Mouse (Mus musculus): ENCODE data around the gene Myo1d.

Gene Myo1d

GRCm38 (mm10) chr11:80504519-80505385 lies 275.1 kb downstream of the Myo1d start:
- DNase-seq (ENCODE audit: low read depth, low spot score) = no peak

DNA sequence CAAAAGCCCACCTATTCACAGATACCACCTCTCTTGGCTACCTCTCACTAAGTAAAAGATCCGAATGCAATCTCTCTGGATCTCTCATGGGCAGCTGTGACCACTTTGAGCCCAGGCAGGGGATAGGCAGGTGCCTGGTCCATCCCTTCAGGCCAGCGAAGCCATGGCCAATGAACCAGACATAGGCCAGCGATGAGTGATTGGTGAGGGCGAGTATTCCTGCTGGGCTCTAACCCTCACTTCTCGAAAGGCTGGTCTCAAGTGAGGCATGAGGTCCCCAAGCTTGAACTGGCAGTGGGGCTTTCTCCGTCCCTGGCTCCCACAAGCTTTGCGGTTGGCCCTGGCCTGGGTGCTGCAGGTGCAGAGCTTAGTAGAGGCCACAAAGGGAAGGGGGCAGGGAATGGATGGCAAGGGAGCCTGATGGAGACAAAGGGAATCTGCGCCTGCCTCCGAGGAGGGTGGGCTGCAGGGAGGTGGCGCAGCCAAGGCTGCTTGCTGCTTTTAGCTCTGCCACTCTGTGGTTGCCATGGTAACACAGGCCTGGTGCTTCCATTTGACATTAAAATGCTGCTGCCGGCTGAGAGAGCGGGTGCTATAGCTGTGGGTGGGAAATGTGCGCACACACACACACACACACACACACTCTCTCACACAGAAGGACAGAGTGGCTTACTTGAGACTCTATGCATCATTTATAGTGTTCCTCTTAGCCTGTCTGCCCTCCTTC lies 275.9 kb downstream of the Myo1d start:
- DNase-seq (ENCODE audit: low read depth, low spot score) = peak; percentile 70

GRCm38 (mm10) chr11:80503281-80503680 lies 276.5 kb downstream of the Myo1d start:
- no peak for DNase-seq (ENCODE audit: low read depth, low spot score)

DNA sequence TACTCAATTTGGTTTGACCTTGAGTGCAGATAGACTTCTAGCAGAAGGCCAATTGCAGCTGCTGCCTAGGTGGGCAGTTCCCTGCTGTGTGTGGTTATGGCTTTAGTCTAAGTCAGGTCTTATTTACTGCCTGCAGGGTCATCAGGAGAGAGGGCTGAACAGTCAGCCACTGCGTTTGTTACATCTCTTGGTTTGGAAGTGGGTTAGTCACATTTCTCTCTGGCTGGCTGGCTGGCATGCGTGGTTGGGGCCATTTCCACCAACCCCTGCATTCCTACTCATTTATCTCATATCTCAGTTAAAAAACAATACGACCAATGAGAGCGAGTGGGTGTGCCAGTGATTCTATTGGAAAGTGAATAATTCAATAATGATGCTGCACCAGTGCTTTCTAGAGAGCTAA lies 280.3 kb downstream of the Myo1d start:
- no peak for DNase-seq (ENCODE audit: low read depth, low spot score)

DNA sequence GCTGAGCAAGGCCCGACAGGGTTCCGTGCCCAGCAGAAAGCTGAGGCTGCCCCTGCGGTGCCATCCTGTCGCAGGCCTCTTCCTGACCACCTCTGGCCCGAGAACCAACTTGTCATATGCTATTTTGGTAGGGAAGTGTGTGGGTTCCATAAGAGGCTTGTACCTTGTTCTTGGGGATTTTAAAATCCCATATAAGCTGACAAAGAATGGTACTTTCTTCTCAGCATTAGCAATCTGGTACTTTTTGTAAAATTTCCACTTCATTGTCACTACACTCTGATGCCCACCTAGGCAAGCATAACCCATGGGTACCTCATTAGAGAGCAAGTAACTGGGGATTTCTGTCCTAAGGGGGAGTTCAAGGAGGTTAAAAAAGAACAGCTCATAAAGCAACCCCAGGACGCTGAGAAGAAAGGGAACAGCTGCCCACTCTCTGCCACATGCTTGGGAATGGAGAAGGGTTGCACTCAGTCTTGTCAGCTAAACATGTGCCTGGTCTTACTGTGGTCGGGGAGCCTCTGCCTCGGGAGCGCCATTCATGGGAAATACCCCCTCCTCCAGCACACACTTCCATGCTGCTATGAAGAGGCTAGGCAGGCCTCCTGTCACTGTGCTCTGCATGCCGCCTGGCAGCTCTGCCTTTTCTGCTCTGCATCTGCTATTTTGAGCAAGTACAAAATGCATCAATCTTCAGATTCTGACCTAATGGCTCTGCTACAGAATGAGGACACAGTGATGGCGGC lies 281.3 kb downstream of the Myo1d start:
- no peak for DNase-seq (ENCODE audit: low read depth, low spot score)

GRCm38 (mm10) chr11:80497225-80497919 lies 282.5 kb downstream of the Myo1d start:
- no peak for DNase-seq (ENCODE audit: low read depth, low spot score)

DNA sequence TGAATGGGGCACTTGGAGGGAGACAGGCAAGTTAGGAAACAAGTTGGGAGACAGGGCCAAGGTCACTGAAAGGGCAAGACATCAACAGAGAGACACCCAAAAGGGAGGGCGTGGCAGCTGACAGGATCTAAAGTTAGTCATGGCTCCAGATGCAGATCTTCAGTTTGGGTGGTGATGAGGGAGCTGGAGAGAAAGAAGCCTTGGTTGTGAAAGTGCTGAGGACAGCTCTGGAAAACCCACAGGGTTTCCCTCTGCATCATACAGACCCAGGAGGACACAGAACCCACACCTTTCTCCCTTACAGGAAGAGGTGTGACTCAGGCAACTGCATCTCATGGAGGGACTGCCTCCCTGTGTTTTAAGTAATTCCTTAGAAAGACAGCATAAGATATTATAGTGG lies 283.2 kb downstream of the Myo1d start:
- no peak for DNase-seq (ENCODE audit: low read depth, low spot score)

DNA sequence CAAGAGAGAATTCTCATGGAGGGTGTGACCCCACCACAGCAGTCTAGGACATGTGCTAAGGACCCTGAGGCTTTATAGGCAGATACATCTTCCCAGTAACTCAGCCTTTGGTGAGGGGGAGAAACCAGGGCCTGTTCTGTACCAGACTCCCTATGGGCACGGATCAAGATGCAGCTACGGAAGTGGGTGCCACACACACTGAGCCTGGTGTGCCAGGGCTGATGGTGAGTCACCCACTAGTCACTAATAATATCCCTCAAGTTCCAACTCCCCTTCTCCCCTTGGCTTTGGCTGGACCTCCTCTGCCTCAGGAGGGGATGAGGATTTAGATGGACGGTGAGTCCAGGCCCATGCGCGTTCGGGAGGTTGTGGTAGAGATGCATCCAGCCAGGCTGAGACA lies 283.9 kb downstream of the Myo1d start:
- DNase-seq (ENCODE audit: low read depth, low spot score) = no peak

DNA sequence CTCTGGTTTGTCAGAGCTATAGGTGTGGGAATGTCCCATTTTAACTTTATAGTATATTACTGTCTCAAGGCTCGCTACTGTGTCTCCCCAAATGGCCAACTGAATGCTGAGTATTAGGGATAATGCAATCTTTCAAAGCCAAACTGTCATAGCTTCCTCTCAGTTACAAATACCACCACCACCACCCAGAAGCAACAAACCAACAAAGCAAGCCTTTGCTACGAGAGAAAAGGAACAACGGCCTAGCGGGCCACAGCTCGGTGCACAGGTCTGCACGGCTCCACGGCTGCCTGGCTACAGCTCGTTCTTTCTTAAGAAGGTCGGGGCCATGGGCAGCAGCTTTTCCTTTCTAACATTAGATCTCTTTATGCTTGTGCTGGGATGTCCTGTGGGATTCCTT lies 285.0 kb downstream of the Myo1d start:
- DNase-seq (ENCODE audit: low read depth, low spot score) = no peak

GRCm38 (mm10) chr11:80493186-80493585 lies 286.6 kb downstream of the Myo1d start:
- no peak for DNase-seq (ENCODE audit: low read depth, low spot score)

DNA sequence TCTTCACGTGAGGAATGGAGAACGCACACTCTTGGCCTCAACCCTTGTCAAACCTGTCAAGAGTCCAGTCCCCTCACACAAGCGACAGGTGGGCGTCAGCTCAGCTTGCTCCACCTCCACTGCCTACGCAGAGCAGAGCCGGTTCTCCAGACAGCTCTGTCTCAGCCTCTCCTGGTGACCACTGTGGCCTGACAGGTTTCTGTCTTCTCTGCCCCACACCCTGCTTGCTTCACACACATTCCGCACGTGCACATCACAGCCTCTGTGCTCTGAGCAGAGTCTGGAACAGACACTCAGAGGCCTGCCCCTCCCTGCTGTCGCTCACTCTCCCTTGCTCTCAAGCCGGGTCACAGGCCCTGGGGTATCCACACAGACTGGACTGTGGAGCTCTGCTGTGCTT lies 289.0 kb downstream of the Myo1d start:
- no peak for DNase-seq (ENCODE audit: low read depth, low spot score)

GRCm38 (mm10) chr11:80489882-80490196 lies 290.0 kb downstream of the Myo1d start:
- DNase-seq (ENCODE audit: low read depth, low spot score) = no peak

DNA sequence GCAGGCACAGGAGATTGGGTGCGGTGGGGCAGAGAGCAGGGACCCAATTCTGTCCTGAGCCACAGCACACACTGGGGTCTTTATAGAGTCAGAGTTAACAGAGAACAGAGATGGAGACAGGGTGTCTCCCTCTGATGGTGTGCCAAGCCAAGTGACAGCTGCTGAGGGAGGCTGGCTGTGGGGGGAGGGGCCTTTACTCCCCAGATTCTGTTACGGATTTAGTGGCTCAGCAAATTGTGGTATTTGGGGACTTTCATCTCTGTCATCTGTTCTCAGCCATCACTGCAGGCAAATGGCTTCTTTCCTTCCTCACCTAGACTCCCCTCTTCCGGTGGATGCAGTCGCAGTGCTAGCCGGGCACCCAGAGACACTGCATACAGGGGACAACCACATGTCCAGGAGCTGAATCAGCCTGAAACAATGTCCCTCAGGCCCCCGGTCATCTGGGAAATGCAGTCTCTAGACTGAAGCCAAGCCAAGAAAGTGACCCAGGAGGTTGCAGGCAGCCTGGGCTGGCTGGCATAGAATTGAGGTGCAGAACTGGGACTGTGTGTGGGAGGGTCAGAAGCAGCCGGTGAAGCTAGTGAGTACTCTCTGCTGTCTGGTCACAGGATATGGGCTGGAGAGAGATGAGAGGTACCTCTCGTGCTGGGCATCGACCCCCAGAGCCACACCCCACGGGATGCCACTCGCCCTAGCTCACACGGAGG lies 290.5 kb downstream of the Myo1d start:
- DNase-seq (ENCODE audit: low read depth, low spot score) = no peak

DNA sequence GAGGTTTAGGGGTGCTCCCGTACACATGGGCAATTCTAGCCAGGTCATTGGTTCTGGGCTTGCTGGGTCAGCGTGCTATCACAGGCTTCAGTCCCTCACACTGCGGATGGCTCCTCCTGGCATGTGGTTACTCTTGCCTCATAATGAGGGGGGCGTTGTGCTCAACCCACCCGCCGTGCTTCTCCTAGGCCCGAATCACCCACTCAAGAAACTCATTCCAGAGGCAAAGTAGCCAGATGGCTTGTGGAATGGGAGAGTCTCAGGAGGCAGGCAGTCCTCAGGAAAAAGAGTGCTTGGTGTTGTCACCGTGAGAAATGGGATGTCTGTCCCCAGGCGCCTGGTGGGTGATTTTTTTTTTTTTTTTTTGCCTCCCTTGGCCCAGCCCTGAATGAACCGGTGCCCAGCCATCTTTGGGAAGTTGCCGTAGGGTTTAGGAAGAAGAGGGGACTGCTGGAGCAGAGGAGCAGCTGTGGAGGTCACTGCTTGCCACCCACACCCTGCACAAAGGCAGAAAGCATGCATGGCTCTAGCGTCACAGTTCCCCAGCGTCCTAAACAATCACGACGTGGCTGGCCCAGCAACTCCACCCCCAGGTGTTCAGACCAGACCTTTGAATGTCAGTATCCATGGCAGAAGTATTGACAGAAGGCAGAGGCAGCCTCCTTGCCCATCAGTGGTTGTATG lies 291.8 kb downstream of the Myo1d start:
- no peak for DNase-seq (ENCODE audit: low read depth, low spot score)

DNA sequence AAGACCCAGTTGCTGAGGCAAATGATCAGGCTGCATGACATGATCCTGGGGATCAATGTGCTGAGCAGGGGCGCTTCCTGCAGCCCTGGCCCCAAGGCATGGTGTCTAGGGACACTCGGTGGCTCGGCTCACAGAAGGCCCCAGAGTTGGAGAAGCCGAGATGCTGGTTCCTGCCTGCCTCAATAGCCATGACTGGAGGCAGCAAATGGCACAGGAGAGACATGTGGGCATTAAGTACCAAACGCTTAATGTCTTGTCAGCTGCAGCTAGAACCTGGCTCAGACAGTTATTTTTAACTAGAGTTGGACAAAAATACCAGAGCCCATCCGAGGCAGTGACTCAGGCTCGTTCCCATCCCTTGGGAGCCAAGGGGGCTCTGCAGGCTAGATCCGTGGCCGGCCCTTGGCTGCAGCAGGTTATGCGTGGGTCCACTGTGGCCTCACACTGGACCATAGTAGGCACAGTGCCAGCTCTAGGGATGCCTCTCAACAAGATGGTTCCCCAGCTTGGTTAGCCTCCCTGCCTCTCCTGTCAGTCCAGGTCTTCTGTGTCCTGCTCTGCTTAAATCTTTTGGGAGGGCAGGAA lies 294.1 kb downstream of the Myo1d start:
- DNase-seq (ENCODE audit: low read depth, low spot score) = no peak

DNA sequence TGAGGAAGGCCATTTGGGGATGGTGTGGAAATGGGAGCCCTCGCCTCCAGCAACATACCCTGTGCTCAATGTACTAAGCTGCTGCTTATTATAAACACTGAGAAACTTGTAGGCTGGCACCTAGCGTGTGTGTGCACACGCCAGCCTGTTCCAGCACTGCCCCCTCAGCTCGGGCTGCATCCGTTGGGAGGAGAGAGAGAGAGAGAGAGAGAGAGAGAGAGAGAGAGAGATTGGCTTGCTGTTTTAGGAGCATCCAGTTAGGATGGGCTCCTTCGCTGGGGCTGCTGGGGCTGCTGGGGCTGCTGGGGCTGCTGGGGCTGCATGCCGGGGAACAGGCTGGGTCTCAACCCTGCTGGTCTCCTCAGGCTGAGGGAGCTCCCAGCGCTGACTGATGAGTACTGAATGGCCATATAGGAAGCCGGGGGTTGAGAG lies 294.7 kb downstream of the Myo1d start:
- no peak for DNase-seq (ENCODE audit: low read depth, low spot score)

DNA sequence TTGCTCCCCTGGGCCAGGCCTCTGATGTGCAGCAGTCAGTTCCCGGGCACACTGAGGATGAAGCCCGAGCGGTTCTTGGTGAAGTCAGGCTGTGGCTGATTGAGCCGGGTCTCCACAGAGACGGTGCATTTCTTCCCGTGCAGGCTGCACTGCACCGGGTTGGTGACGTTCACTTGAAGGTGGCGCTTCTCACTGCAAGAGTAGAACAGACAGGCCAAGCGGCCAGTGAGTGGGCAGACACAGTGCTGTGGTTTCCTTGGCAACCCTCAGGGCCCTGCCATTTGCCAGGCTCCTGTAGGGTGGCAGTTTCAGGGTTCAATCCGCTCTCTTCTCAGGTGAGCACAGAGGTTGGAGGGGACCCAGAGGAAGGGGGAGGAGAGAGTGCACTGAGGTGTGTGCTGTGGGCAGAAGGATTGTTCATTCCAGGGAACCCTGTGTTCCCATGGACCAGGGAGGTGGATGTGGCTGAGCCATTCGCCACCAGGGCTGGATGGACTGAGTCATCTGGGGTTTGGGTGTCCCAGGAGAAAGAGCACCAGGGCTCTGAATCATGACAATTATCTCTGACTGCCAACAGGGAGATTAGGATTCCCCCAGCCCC lies 295.5 kb downstream of the Myo1d start:
- DNase-seq (ENCODE audit: low read depth, low spot score) = peak; percentile 38

DNA sequence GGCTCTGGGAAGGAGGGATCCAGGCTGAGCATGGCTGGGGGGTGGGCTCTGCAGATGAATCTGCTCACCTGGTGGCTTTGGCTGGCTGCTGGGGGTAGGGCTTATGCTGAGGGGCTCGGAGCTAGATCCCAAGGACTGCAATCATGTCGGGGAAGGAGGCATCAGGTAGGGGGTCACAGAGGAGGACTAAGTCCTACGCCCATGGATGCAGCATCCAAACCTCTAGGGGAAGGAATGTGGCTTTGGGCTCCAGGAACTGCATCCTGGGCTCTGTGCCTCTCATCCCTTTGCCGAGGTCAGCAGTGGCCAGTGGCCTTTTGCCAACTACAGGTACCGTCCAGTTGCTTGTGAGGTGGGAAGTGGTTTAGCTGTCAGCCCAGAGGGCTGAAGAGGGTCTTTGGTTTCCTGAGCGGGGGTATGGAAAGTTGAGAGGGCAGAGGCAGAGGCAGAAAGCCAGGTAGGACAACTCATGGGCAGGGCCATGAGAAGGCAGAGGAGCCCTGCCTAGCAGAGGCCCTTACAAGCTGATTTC lies 296.2 kb downstream of the Myo1d start:
- no peak for DNase-seq (ENCODE audit: low read depth, low spot score)

- no peak for DNase-seq (ENCODE audit: low read depth, low spot score)
These were observed 296.9 kb downstream of the Myo1d start for GRCm38 (mm10) chr11:80482921-80483320.

DNA sequence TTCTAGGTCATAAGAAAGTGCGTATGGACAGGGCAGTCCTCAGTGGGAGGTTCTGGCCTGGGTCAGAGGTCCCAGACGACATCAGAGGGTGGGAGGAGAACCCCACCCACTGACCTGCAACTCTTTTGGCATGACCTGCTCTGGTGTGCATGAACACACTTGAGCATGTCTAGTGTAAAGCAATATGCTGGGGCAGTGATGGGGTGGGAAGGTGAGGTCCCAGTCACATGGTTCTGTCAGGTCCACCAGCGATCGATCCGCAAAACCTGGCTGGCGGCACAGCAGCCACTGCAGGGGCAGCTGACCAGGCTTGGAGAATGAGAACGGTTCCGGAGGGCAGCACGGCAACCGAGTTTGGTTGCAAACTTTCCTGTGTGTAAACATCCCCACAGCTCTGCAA lies 297.5 kb downstream of the Myo1d start:
- no peak for DNase-seq (ENCODE audit: low read depth, low spot score)

All from R1 (cell line).